Mouse (Mus musculus) CH12F3 (cell line): ENCODE results near the gene Olfr620.

Experiments used
- in situ Hi-C: fragments of 300-500 bp; cut with MboI; formaldehyde crosslinking; loops from 2 replicates; pipeline ENCODE4 v1.14.3; 2020; ENCODE audit warnings: low sequenced_read_pairs

Gene Olfr620

DNA sequence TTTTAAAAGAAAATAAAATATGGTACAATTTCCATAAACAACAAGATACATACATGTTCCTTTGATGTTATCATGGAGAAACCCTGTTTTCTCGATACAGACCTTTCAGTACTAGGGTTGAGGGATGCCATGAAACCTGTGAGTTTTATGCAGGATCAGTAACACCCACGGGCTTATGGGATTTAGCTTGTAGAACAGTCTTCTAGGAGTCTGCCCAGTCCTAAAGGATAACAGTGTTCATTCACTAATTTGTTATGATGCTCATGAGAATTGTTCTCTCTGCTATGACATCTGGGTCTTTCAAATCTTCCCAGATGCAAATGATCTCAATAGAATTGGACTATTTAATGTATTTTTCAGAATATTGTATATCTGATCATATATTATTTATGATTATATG lies at the start of gene Olfr620:
Gene Olfr620, minus strand, starts transcription at position 101 of the 400 bp plus-strand sequence.
- in situ Hi-C loops: no loop called here

DNA sequence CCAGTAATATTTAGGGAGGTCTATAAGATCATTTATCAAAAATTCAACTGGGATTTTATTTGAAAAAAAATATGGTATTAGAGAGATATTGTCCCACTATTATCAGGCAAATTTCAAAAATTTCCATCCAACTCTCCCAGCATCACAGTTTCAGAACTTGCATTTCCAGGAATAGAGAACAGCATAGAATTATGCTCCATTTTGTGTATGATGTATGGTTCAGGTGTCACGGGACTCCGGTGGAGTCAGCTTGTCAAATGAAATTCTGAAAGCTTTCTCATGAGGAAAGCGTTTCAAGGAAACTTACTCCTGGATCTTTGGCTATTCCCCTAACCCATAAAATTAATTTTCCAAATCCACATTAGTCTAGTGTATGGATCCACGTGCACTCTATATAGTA lies 31.7 kb upstream of the Olfr620 start:
- in situ Hi-C loops: no loop called here

DNA sequence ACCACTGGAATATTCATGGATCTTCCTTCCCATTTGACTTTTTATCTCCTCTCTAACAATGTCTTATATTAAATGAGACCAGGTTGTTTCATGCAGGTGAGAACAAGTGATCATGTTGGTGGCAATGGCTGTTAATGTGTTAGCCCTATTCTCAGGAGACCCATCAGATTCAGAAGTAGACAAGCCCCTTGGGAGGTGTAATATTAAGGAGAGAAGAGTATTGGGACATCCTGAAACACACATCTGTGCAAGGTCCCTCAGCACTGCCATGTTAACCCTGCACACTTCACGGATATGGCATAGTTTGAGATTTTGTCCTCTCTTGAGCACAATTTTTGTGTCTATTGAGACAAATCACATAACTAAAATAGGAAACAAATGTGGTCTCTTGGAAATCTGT lies 30.3 kb upstream of the Olfr620 start, which contains the start of gene Olfr622:
Gene Olfr622, minus strand, starts transcription at position 101 of the 400 bp plus-strand sequence.
- in situ Hi-C loops: no loop called here

- in situ Hi-C loops: no loop called here
These were observed 24.5 kb upstream of the Olfr620 start for GRCm38 (mm10) chr7:103636795-103637194.

- in situ Hi-C loops: no loop called here
These were observed 4.9 kb downstream of the Olfr620 start for GRCm38 (mm10) chr7:103607425-103607824.

GRCm38 (mm10) chr7:103600275-103600674 lies 12.1 kb downstream of the Olfr620 start, which contains the start of gene Olfr619:
Olfr619 (plus strand) TSS chr7:103600575.
- in situ Hi-C loops: no loop called here

GRCm38 (mm10) chr7:103589803-103590202 lies 22.5 kb downstream of the Olfr620 start, which contains the start of gene Olfr618:
Olfr618 (plus strand) TSS chr7:103590103.
- in situ Hi-C loops: no loop called here

DNA sequence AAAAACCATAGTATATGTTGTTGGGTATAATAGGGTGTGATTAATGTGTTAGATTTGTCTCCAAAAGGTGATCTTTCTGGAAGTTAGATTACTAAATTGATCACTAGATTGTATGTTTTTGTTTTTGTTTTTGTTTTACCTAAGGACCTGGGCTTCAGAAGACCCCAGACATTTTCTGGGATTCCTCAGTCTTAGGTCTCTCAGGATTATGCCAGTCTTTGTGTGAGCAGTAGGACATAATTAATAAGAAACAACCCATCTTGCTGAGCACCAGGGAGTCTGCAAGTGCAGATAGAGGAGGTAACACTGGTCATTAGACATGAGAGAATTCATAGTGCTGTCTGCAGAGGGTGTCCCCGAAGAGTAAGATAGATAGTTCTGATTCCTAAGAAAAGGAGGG lies 39.6 kb downstream of the Olfr620 start, which contains the start of gene Olfr617:
Gene Olfr617, plus strand, starts transcription at position 301 of the 400 bp plus-strand sequence.
- in situ Hi-C loops: no loop called here

DNA sequence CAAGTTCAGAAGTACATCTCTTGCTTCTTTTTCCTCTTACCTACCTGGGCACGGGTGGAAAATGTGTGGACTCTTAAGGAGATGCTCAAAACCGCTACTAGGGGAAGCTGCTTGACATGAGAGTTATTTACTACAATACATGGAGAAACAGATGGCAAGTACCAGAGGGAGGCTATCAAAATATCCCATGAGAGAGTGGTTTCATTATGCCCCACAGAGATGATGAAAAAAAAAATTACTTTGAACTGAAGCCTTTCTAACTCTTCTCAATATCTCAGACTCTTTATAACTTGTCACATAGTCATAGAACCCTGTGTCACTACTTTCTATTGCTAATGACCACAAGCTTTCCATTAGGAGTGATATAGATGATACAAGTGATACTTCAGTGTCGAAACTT lies 43.3 kb downstream of the Olfr620 start, which contains the start of gene Olfr616:
Gene Olfr616, minus strand, starts transcription at position 101 of the 400 bp plus-strand sequence.
- in situ Hi-C loops: no loop called here

DNA sequence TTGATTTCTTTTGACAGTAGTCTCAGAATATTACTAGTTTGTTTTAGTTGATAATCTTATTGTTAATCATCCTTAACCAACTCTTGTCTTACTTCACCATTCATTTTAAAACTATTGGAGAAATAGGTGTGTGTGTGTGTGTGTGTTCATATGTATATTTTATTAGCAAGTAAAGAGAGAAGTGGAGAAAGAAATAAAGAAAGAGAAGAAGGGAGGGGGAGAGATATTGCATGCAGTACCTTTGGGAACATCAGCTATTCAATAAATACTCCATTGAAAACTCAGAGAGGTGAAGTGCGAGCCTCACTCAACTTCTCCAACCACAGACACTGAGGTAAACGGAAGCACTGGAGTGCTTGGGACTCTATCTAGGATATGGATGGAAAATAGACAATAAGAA lies 56.6 kb downstream of the Olfr620 start, which contains the start of gene Olfr615:
Gene Olfr615, plus strand, starts transcription at position 301 of the 400 bp plus-strand sequence.
- in situ Hi-C loops: no loop called here
